ENCODE assay signal across 18 mouse cellular contexts in genomic region chr19:22692956-22693355, GRCm38 (mm10).
A peak's percentile ranks its signal among the peaks of the same experiment; 100 is the strongest.
DNase-seq lines count a peak whose midpoint lies in the region; ATAC-seq and TF ChIP-seq lines count a peak whose summit lies in the region.
"Had no signal": no experiment of that assay in that cellular context is flagged by ENCODE, and none has a peak within 500 bp of the region (broad histone marks: within the 10 kb centered on the region; RNA-seq: fewer than 3 reads in every experiment).

No protein-coding gene starts in this region.

- H3K9me3 ChIP-seq in kidney, embryonic 14.5 days (ENCODE audit: control insufficient read depth, low read length), result no peaks in the 10 kb centered on the region
- H3K9me3 ChIP-seq in limb, embryonic 10.5 days (replicated peaks), result no peaks in the 10 kb centered on the region
- H3K9me3 ChIP-seq in liver, embryonic 11.5 days (ENCODE audit: control insufficient read depth, low read length), result no peaks in the 10 kb centered on the region
- H3K9me3 ChIP-seq: forebrain, embryonic 15.5 days; hindbrain, embryonic 15.5 days; midbrain, embryonic 13.5 days; neural tube, embryonic 12.5 days had no signal

- H3K4me3 ChIP-seq in kidney, embryonic 14.5 days (ENCODE audit: low read length), result peak overlapping the region; percentile 8; the same call in 1 of the 2 replicates
- no peak overlapping the region for H3K4me3 ChIP-seq in kidney, adult 2 months (ENCODE audit: insufficient read depth, low read depth, low read length)
- H3K4me3 ChIP-seq in testis, adult 2 months (ENCODE audit: control insufficient read depth, low read depth, low read length), result peak overlapping the region; percentile 27; the same call in 1 of the 2 replicates
- no peak overlapping the region for H3K4me3 ChIP-seq in limb, embryonic 10.5 days
- H3K4me3 ChIP-seq in liver, embryonic 11.5 days (ENCODE audit: low read depth, low read length), result no peak overlapping the region
- H3K4me3 ChIP-seq: erythroblast, embryonic 14.5 days; forebrain, embryonic 15.5 days; hindbrain, embryonic 15.5 days; midbrain, embryonic 13.5 days; neural tube, embryonic 12.5 days had no signal

- DNase-seq in kidney, adult 2 months, result no peak
- DNase-seq in testis, postnatal 14 days (ENCODE audit: low spot score), result no peak
- DNase-seq in limb, embryonic 10.5 days (ENCODE audit: low spot score), result no peak
- no peak for DNase-seq in Muller cell, postnatal 12 days (ENCODE audit: inconsistent ontology term)
- DNase-seq in liver, embryonic 11.5 days (ENCODE audit: low spot score), result no peak
- DNase-seq: cerebellum, adult 9-11 months; lung, adult 18-20 months; lung, postnatal 14 days; right cerebral cortex, postnatal 14 days had no signal

- ATAC-seq in kidney, embryonic 14.5 days (ENCODE audit: low FRiP score, low TSS enrichment), result peak; percentile 44
- no peak for ATAC-seq in liver, embryonic 11.5 days (replicated peaks; ENCODE audit: low FRiP score)
- ATAC-seq: activated CD4-positive, CD25-positive, alpha-beta regulatory T cell, adult 4 months; forebrain, embryonic 15.5 days; intestine, embryonic 16.5 days; midbrain, embryonic 13.5 days had no signal

- 38% methylated on average over 5 of the region's 5 CpGs for WGBS in kidney, embryonic 14.5 days
- 26% methylated on average over 5 of the region's 5 CpGs for WGBS in kidney, adult 2 months
- 88% methylated on average over 5 of the region's 5 CpGs for WGBS in limb, embryonic 10.5 days
- 80% methylated on average over 5 of the region's 5 CpGs for WGBS in liver, embryonic 11.5 days

- no peaks in the 10 kb centered on the region for H3K36me3 ChIP-seq in kidney, embryonic 14.5 days (ENCODE audit: control insufficient read depth, insufficient read depth, low read length)
- H3K36me3 ChIP-seq in kidney, adult 2 months (ENCODE audit: control insufficient read depth, insufficient read depth, low read length), result no peaks in the 10 kb centered on the region
- no peaks in the 10 kb centered on the region for H3K36me3 ChIP-seq in testis, adult 2 months (ENCODE audit: control insufficient read depth, insufficient read depth, low read length)
- no peaks in the 10 kb centered on the region for H3K36me3 ChIP-seq in limb, embryonic 10.5 days
- no peaks in the 10 kb centered on the region for H3K36me3 ChIP-seq in liver, embryonic 11.5 days (ENCODE audit: control insufficient read depth, insufficient read depth, low read length)
- H3K36me3 ChIP-seq: forebrain, embryonic 15.5 days; hindbrain, embryonic 15.5 days; midbrain, embryonic 13.5 days; neural tube, embryonic 12.5 days had no signal

- peaks cover 14% of the 10 kb centered on the region; the same call in 1 of the 2 replicates for H3K4me1 ChIP-seq in kidney, embryonic 14.5 days (ENCODE audit: control insufficient read depth, insufficient read depth, low read length)
- H3K4me1 ChIP-seq in kidney, adult 2 months (ENCODE audit: control insufficient read depth, insufficient read depth, low read length), result peaks cover 6% of the 10 kb centered on the region; the same call in 1 of the 2 replicates
- H3K4me1 ChIP-seq in testis, adult 2 months (ENCODE audit: control insufficient read depth, insufficient read depth, low read length), result no peaks in the 10 kb centered on the region
- peaks cover 7% of the 10 kb centered on the region for H3K4me1 ChIP-seq in limb, embryonic 10.5 days
- H3K4me1 ChIP-seq in liver, embryonic 11.5 days (replicated peaks; ENCODE audit: control insufficient read depth, insufficient read depth, low read length), result no peaks in the 10 kb centered on the region
- H3K4me1 ChIP-seq: forebrain, embryonic 15.5 days; hindbrain, embryonic 15.5 days had no signal

- TF ChIP-seq POLR2A in kidney, adult 2 months (IDR thresholded peaks at IDR 0.05; ENCODE audit: low read depth, low read length), result no peak
- no peak for TF ChIP-seq POLR2A in testis, adult 2 months (IDR thresholded peaks at IDR 0.05; ENCODE audit: control insufficient read depth, low read depth, low read length)

- peak overlapping the region; percentile 19; the same call in 1 of the 2 replicates for H3K9ac ChIP-seq in kidney, embryonic 14.5 days (ENCODE audit: low read depth, low read length)
- H3K9ac ChIP-seq in liver, embryonic 11.5 days (ENCODE audit: low read depth, low read length), result no peak overlapping the region
- H3K9ac ChIP-seq: forebrain, embryonic 15.5 days; hindbrain, embryonic 15.5 days; midbrain, embryonic 13.5 days; neural tube, embryonic 12.5 days had no signal

- H3K27me3 ChIP-seq in kidney, embryonic 14.5 days (ENCODE audit: control insufficient read depth, insufficient read depth, low read length), result no peaks in the 10 kb centered on the region
- H3K27me3 ChIP-seq in kidney, adult 2 months (replicated peaks; ENCODE audit: control insufficient read depth, insufficient read depth, low read length), result no peaks in the 10 kb centered on the region; the same call in 1 of the 2 replicates
- no peaks in the 10 kb centered on the region for H3K27me3 ChIP-seq in testis, adult 2 months (ENCODE audit: control insufficient read depth, insufficient read depth, low read length)
- no peaks in the 10 kb centered on the region for H3K27me3 ChIP-seq in limb, embryonic 10.5 days (ENCODE audit: low read depth, poor library complexity, severe bottlenecking)
- H3K27me3 ChIP-seq in liver, embryonic 11.5 days (replicated peaks; ENCODE audit: control insufficient read depth, insufficient read depth, low read length), result no peaks in the 10 kb centered on the region
- H3K27me3 ChIP-seq: neural tube, embryonic 12.5 days had no signal

- H3K4me2 ChIP-seq in kidney, embryonic 14.5 days (replicated peaks; ENCODE audit: low read depth, low read length), result peak overlapping the region; percentile 9
- no peak overlapping the region for H3K4me2 ChIP-seq in liver, embryonic 11.5 days
- H3K4me2 ChIP-seq: forebrain, embryonic 15.5 days; hindbrain, embryonic 15.5 days; midbrain, embryonic 13.5 days; neural tube, embryonic 12.5 days had no signal

- TF ChIP-seq CTCF in kidney, adult 2 months (conservative IDR thresholded peaks at IDR 0.05; ENCODE audit: insufficient read depth, insufficient read length, low read depth, low read length), result no peak
- TF ChIP-seq CTCF in testis, adult 2 months (IDR thresholded peaks at IDR 0.05; ENCODE audit: control insufficient read depth, insufficient read depth, insufficient replicate concordance, low read depth, low read length), result no peak

- peak overlapping the region; percentile 53; the same call in 1 of the 2 replicates for H3K27ac ChIP-seq in kidney, embryonic 14.5 days (ENCODE audit: low read depth, low read length)
- H3K27ac ChIP-seq in kidney, adult 2 months (ENCODE audit: insufficient read depth, low read depth, low read length), result no peak overlapping the region
- peak overlapping the region; percentile 29 for H3K27ac ChIP-seq in testis, adult 2 months (ENCODE audit: control insufficient read depth, insufficient read depth, low read depth, low read length)
- H3K27ac ChIP-seq in limb, embryonic 10.5 days, result 0 out of 2 replicates have a peak overlapping the region, but pooled peaks have one; percentile 25
- H3K27ac ChIP-seq in liver, embryonic 11.5 days (ENCODE audit: low read depth, low read length), result no peak overlapping the region
- H3K27ac ChIP-seq: forebrain, embryonic 15.5 days; hindbrain, embryonic 15.5 days; midbrain, embryonic 13.5 days; neural tube, embryonic 12.5 days had no signal

Comparison
In these comparisons a context has a peak if more than half of its experiments do, and no peak if none do; other contexts are left out.
1. H3K27ac ChIP-seq: peak in kidney, embryonic 14.5 days (single experiment), testis, adult 2 months (single experiment) and limb, embryonic 10.5 days (single experiment); none in kidney, adult 2 months (single experiment) and liver, embryonic 11.5 days (single experiment).
2. H3K4me3 ChIP-seq: peak in kidney, embryonic 14.5 days (single experiment) and testis, adult 2 months (single experiment); none in kidney, adult 2 months (single experiment), limb, embryonic 10.5 days (single experiment) and liver, embryonic 11.5 days (single experiment).